Mouse (Mus musculus): ENCODE measurements at regions not wholly inside any gene's neighbourhood (a gene's known extent, or its start where the extent isn't known, plus 50 kb on each side); places are given as distances from the start of the nearest gene placed in this dataset.

DNA sequence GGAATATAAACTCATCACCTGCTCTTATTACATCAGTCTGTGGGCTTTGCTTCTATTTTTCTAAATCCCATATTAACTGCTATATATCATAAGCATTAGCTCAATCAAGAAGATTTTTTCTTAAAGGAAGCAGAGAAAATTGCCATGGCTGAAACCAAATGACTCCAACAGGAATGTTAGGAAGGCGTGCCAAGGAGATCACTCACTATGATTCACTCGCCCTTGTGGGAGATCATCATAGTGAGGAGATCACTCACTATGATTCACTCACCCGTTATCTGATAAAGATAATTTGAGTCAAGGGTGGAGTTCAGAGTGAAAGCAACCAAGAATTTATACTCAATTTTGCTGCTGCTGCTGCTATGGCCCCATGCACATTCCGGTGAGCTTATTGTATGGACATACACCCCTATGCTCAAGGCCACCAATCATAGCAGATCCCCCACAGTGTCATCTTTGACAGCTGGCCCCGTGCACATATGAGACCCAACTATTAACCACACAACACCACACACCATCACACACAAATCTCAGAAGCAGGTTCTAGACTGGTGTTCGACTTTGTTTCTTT lies 63.8 kb upstream of the Fer start:
- no peak for DNase-seq (ENCODE audit: low read depth)

DNA sequence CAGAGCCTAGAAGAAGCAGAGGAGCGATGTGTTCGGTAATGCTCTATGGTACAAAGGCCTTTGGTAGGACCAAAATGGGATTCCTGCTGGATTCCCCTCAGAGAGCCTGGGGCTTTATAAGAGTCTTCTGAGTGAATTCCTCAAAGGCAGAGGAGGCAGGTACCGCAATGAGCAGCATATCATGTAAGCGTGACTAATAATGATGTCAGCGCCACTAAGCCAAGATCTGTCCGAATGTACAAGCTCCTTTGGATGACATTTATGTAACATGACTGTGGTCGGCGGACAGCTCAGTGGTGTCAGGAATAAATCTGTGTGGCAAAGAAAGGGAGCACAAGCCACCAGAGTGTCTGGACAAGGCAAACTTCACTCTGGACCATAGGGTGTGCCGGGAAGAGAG lies 61.5 kb upstream of the Fer start:
- no peak for DNase-seq (ENCODE audit: low read depth)

DNA sequence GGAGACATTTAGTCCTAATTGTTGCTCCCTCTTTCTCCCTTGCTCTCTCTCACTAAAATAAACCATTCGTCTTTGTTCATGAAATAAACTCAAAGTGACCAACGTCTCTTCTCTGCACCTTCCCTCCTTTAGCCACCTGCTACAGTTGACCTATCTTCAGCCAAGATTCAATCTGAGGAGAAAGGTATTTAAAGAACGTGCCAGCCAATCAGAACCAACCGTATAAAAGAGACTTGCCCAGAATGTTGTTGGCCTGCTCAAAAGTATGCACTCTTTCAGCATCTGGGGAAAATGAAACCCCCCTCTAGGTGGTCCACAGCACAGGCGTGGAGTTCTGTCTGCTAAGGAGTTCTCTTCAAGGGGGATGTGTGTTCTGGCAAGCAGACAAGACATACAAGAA lies 60.0 kb upstream of the Fer start:
- DNase-seq (ENCODE audit: low read depth): no peak

DNA sequence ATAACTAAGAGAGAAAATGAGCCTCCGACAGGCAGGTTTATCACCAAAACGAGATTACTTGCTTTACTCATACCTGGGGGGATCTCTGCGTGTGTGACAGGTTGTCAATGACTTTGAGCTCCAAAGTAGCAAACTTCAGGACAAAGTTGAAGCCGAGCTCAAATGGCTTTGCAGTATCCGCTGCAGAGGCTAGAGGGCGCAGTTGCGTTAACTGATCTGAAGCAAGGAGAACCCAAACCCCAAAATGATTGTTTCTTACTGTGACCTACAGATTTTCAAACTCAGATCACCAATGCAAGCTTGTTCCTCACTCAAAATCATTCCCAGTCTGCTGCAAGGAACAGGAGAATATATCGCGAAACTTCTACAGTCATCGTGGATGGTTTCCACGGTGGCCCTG lies 59.3 kb upstream of the Fer start:
- DNase-seq (ENCODE audit: low read depth): no peak

DNA sequence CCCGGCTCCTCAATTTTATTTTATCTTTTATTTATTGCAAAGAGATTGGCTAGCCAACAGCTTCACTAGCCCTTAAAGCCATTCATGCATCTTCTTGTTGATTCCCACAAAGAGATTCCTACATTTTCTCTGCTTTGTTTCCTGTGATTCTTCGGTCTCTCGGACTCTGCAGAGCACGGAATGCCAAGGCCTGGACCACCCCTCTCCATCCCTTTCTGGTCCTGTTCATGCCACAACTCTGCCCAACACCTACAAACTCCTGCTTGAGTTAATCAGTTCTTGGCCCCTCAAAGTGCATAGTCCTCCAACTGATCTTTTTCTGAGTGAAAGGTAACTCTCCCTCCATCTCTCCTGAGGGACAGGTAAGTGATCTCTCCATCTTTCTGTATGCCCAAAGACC lies 58.4 kb upstream of the Fer start:
- no peak for DNase-seq (ENCODE audit: low read depth)

DNA sequence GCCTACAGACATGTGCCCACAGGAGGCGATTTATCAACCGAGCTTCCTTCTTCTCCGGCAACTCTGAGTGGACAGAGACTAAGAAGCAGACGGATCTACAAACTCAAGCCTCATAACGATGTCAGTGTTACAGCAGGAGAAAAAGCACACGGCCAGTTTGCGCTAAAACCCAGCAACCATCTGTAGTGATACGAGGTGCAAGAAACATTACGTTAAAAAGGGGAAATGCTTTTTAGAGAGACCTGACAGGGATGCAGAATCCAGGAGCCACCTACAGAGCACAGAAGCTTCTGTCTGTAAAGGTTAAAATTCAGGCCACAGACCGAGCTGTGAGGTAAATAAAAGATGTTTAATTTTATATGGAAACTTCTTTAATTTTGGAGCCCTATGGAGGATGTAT lies 56.5 kb upstream of the Fer start:
- DNase-seq (ENCODE audit: low read depth): no peak

DNA sequence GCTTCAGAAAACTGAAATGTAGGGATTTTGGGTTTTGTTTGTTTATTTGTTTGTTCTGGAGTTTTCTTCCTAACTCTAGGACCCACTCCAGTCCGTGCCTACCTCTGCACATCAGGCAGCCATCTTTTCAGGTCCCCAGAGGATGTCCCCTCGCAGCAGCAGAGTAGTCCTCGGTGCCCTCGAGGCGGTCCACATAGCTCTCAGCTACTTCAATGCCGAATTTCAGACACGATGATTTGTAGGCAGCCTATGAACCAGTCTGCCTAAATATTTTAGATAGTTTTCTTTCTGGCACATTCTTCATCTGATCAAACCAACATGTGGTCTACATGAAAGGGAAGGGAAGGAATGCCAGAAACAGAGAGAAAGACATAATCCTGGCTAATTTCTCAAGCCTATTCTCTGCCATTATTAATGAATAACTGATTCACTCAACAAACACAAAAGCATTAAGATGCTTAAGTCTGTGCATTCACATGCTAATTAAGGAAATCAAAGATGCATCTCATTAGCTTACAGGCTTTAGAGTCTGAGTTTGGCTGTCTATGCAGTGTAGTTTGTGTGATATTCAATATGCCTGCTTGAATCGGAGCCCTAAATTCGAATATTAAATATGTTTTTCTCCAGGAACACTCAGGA lies 55.2 kb upstream of the Fer start:
- no peak for DNase-seq (ENCODE audit: low read depth)

DNA sequence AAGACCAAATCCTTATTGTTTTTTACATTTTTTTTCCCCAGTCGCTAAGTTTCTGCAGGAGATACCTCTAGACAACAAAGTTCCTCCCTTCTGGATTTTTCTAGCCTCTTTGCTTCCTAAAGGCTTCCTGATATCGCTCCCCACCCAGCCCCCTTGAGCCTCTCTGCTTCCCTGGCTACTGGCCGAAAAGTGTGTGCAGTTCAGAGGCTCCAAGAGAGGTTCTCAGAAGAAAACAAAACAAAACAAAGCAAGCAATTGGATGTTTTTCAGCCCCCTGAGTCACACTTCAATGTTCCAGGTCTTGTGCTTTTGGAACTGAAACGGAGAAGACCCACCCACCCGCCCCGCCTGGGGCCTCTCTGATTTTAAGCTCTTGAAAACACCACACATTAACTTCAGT lies 54.1 kb upstream of the Fer start:
- DNase-seq (ENCODE audit: low read depth): no peak

DNA sequence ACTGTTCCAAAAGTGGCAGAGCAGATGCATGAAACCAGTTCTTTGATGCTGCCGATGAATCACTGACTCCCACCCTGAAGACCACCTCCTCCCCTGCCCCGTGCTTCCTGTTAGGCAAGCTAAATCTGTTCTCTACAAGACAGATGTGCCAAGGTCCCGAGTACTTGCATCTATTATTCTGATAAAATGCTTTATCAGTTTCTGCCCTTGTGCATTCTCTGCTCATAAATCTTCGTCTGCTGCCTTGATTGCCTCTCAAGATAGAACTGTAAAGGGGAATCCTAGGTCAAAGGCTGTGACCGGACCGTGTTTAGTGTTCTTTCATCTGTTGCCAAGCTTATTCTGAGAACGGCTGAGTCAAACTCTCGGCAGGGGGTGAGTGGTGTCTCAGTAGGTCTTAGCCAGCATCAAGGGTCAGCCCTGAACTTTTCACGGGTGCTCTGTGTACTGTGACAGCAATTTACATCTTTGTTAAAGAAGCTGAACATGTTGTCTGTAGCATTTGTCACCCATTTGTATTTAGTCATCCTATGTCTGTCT lies 51.5 kb upstream of the Fer start:
- no peak for DNase-seq (ENCODE audit: low read depth)

DNA sequence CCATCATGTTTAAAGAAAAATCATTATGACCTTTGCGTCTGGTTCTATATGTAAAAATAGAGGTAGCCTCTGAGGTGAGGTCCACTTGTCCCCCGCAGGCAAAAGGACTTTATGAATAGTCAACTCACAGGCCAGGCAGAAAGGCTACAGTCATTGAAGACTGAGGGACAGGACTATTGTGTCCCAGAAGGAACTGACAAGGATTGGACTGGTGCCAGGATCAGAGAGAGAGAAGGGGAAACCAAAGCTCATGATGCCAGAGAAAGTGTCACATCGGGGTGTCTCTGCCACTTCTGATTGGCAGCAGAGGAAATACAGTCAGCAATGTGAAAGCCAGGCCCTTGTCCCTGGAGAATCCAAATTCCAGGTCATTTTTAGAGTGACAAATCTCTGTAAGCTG lies 50.3 kb upstream of the Fer start:
- DNase-seq (ENCODE audit: low read depth): no peak
